8 mouse cellular contexts compared by ENCODE assay signal in genomic region chr1:194976517-194977370, GRCm38 (mm10). TPM values are rescaled to one million over a fixed set of nuclear protein-coding genes. Genes with fewer than 3 reads are reported as not detected.
DNase-seq lines count a peak whose midpoint lies in the region; ATAC-seq lines count a peak whose summit lies in the region.

No protein-coding gene starts in this region.

- peak overlapping the region; percentile 78 for H3K27ac ChIP-seq in hindbrain, embryonic 14.5 days

- H3K4me3 ChIP-seq in hindbrain, embryonic 14.5 days (replicated peaks; ENCODE audit: low read length) = peak overlapping the region; percentile 67

- ATAC-seq in activated CD4-positive, CD25-positive, alpha-beta regulatory T cell, adult 4 months = peak; percentile 61
- ATAC-seq in hindbrain, embryonic 14.5 days (ENCODE audit: low FRiP score) = peak; percentile 90

- H3K36me3 ChIP-seq in hindbrain, embryonic 14.5 days (replicated peaks; ENCODE audit: control insufficient read depth, insufficient read depth) = no peaks in the 10 kb centered on the region

- H3K27me3 ChIP-seq in hindbrain, embryonic 14.5 days (ENCODE audit: control insufficient read depth, insufficient read depth, low read length) = no peaks in the 10 kb centered on the region

- DNase-seq in cerebellum, postnatal 4 days (ENCODE audit: low spot score in 2 of 2) = peak; percentile 42 to 52
- DNase-seq in frontal cortex, postnatal 36 days (ENCODE audit: low spot score in 2 of 2) = peak; percentile 73 to 77
- peak; percentile 58 for DNase-seq in hindbrain, embryonic 14.5 days (ENCODE audit: low spot score)
- DNase-seq in layer of hippocampus, postnatal 36 days = peak; percentile 78 to 80
- peak; percentile 83 for DNase-seq in lung, postnatal 14 days
- DNase-seq in ovary, postnatal 36 days (ENCODE audit: low spot score) = peak; percentile 83
- peak; percentile 56 for DNase-seq in urinary bladder, adult 2 months (ENCODE audit: low spot score)

- no peaks in the 10 kb centered on the region for H3K9me3 ChIP-seq in hindbrain, embryonic 14.5 days (ENCODE audit: control insufficient read depth, low read length)

- peak overlapping the region; percentile 77 for H3K4me2 ChIP-seq in hindbrain, embryonic 14.5 days (replicated peaks)

- 2% methylated on average over 43 of the region's 44 CpGs for WGBS in hindbrain, embryonic 14.5 days

- H3K4me1 ChIP-seq in hindbrain, embryonic 14.5 days (replicated peaks; ENCODE audit: control insufficient read depth, insufficient read depth, low read length) = peaks cover 15% of the 10 kb centered on the region

- peak overlapping the region; percentile 75 for H3K9ac ChIP-seq in hindbrain, embryonic 14.5 days

RNA-seq across cellular contexts. Expression of gene Cd34, which starts 38.1 kb away (rescaled TPM):
- polyA plus RNA-seq in activated CD4-positive, CD25-positive, alpha-beta regulatory T cell, adult 4 months (2017; shearing (Covaris generic)) = under 1 TPM; 0.26 to 0.48 TPM
- 38.3 and 38.6 TPM in 2 replicates for polyA plus RNA-seq in hindbrain, embryonic 14.5 days (2014; fragmentation: Nextera tagmentation; extraction: Ambion mirVana)
- 10 to 100 TPM; 24.8 to 27.2 TPM for total RNA-seq in layer of hippocampus, postnatal 36 days (2021)
- 234 and 240 TPM in 2 replicates for polyA plus RNA-seq in urinary bladder, adult 2 months (2012; rRNA removed)

Comparison
In these comparisons a context has a peak if more than half of its experiments do, and no peak if none do; other contexts are left out.
1. Peak in every context shown above with its lines: DNase-seq, ATAC-seq, H3K4me3 ChIP-seq and H3K27ac ChIP-seq.
2. RNA of gene Cd34, which starts 38.1 kb away (polyA plus RNA-seq): 234 to 240 TPM in urinary bladder, adult 2 months and 38.3 to 38.6 TPM in hindbrain, embryonic 14.5 days; 0.26 to 0.48 TPM in activated CD4-positive, CD25-positive, alpha-beta regulatory T cell, adult 4 months; every median in the first group is over 10 times any median in the second.